Comparison of ENCODE assay signal across 9 mouse cellular contexts in genomic region chr5:150522867-150523234, GRCm38 (mm10). TPM values are rescaled to one million over a fixed set of nuclear protein-coding genes. Genes with fewer than 3 reads are reported as not detected.
DNase-seq lines count a peak whose midpoint lies in the region; ATAC-seq and TF ChIP-seq lines count a peak whose summit lies in the region.
"Had no signal": no experiment of that assay in that cellular context is flagged by ENCODE, and none has a peak within 500 bp of the region (broad histone marks: within the 10 kb centered on the region; RNA-seq: fewer than 3 reads in every experiment).

No protein-coding gene starts in this region.

- TF ChIP-seq CTCF in lung, embryonic 14.5 days (IDR thresholded peaks at IDR 0.05; ENCODE audit: low read depth): no peak
- TF ChIP-seq CTCF in olfactory bulb, adult 2 months (IDR thresholded peaks at IDR 0.05; ENCODE audit: insufficient read depth, low read depth, low read length): no peak

- 5% methylated on average over 11 of the region's 11 CpGs for WGBS in lung, embryonic 14.5 days
- WGBS in embryonic facial prominence, embryonic 13.5 days: 7% methylated on average over 11 of the region's 11 CpGs
- WGBS in limb, embryonic 11.5 days: 12% methylated on average over 11 of the region's 11 CpGs
- WGBS in olfactory bulb, adult 2 months: 3% methylated on average over 11 of the region's 11 CpGs

- peak overlapping the region; percentile 95 for H3K9ac ChIP-seq in lung, embryonic 14.5 days
- peak overlapping the region; percentile 92 for H3K9ac ChIP-seq in embryonic facial prominence, embryonic 13.5 days
- peak overlapping the region; percentile 85 for H3K9ac ChIP-seq in limb, embryonic 11.5 days (ENCODE audit: low read length)

- H3K9me3 ChIP-seq in lung, embryonic 14.5 days (ENCODE audit: low read depth, low read length): no peaks in the 10 kb centered on the region
- H3K9me3 ChIP-seq in embryonic facial prominence, embryonic 13.5 days: no peaks in the 10 kb centered on the region
- no peaks in the 10 kb centered on the region for H3K9me3 ChIP-seq in limb, embryonic 11.5 days (ENCODE audit: control insufficient read depth, low read length)

- H3K27ac ChIP-seq in lung, embryonic 14.5 days (ENCODE audit: low read depth): peak overlapping the region; percentile 85
- peak overlapping the region; percentile 77 for H3K27ac ChIP-seq in embryonic facial prominence, embryonic 13.5 days
- peak overlapping the region; percentile 68; the same call in 1 of the 2 replicates for H3K27ac ChIP-seq in limb, embryonic 11.5 days (replicated peaks; ENCODE audit: low read depth, low read length)
- no peak overlapping the region for H3K27ac ChIP-seq in olfactory bulb, adult 2 months (ENCODE audit: insufficient read depth, low read depth, low read length)

- H3K4me3 ChIP-seq in lung, embryonic 14.5 days (ENCODE audit: low read depth, low read length): peak overlapping the region; percentile 82
- H3K4me3 ChIP-seq in embryonic facial prominence, embryonic 13.5 days: peak overlapping the region; percentile 76
- peak overlapping the region; percentile 66 for H3K4me3 ChIP-seq in limb, embryonic 11.5 days (ENCODE audit: low read depth, low read length)
- peak overlapping the region; percentile 95 for H3K4me3 ChIP-seq in olfactory bulb, adult 2 months (ENCODE audit: insufficient read depth, low read depth, low read length)

- H3K4me2 ChIP-seq in lung, embryonic 14.5 days: peak overlapping the region; percentile 77
- peak overlapping the region; percentile 70 for H3K4me2 ChIP-seq in embryonic facial prominence, embryonic 13.5 days
- H3K4me2 ChIP-seq in limb, embryonic 11.5 days (ENCODE audit: low read depth, severe bottlenecking): peak overlapping the region; percentile 60

- ATAC-seq in lung, embryonic 14.5 days (ENCODE audit: insufficient read depth): no peak; the same call in 1 of the 2 replicates
- no peak for ATAC-seq in embryonic facial prominence, embryonic 13.5 days (ENCODE audit: insufficient number of reproducible peaks, insufficient read depth, low FRiP score, low TSS enrichment, low read depth)
- no peak; the same call in none of the 2 replicates for ATAC-seq in limb, embryonic 11.5 days (ENCODE audit: insufficient number of reproducible peaks, low FRiP score, low TSS enrichment, low read depth)

- DNase-seq in lung, embryonic 14.5 days: no peak
- DNase-seq in lung, postnatal 10 days: no peak
- DNase-seq in limb, embryonic 11.5 days (ENCODE audit: low spot score): no peak
- no peak for DNase-seq in adrenal gland, postnatal 4 days (ENCODE audit: low spot score in 2 of 2)
- no peak for DNase-seq in urinary bladder, adult 18-20 months (ENCODE audit: low spot score in 2 of 2)
- DNase-seq in urinary bladder, postnatal 4 days (ENCODE audit: low spot score in 2 of 2): no peak

- TF ChIP-seq POLR2A in olfactory bulb, adult 2 months (IDR thresholded peaks at IDR 0.05; ENCODE audit: insufficient read depth, low read depth, low read length): no peak

- H3K4me1 ChIP-seq in lung, embryonic 14.5 days (ENCODE audit: insufficient read depth): peaks cover 10% of the 10 kb centered on the region
- H3K4me1 ChIP-seq in embryonic facial prominence, embryonic 13.5 days: peaks cover 13% of the 10 kb centered on the region
- H3K4me1 ChIP-seq in limb, embryonic 11.5 days (ENCODE audit: control insufficient read depth, insufficient read depth, low read length): peaks cover 5% of the 10 kb centered on the region; the same call in 1 of the 2 replicates
- no peaks in the 10 kb centered on the region for H3K4me1 ChIP-seq in olfactory bulb, adult 2 months (ENCODE audit: control insufficient read depth, insufficient read depth, low read length)

- no peaks in the 10 kb centered on the region for H3K27me3 ChIP-seq in lung, embryonic 14.5 days (ENCODE audit: insufficient read depth, low read length)
- H3K27me3 ChIP-seq in embryonic facial prominence, embryonic 13.5 days: no peaks in the 10 kb centered on the region
- no peaks in the 10 kb centered on the region for H3K27me3 ChIP-seq in limb, embryonic 11.5 days (ENCODE audit: control insufficient read depth, insufficient read depth, low read length)

- H3K36me3 ChIP-seq in lung, embryonic 14.5 days (ENCODE audit: insufficient read depth): no peaks in the 10 kb centered on the region
- no peaks in the 10 kb centered on the region for H3K36me3 ChIP-seq in embryonic facial prominence, embryonic 13.5 days
- H3K36me3 ChIP-seq in limb, embryonic 11.5 days (ENCODE audit: control insufficient read depth, insufficient read depth, low read length): no peaks in the 10 kb centered on the region

RNA-seq across cellular contexts. Expression of gene Brca2, which starts 0.4 kb away (rescaled TPM):
- polyA plus RNA-seq in lung, embryonic 14.5 days (2014; fragmentation: Nextera tagmentation; extraction: Ambion mirVana): 32.0 and 34.1 TPM in 2 replicates
- 23.2 and 29.3 TPM in 2 replicates for polyA plus RNA-seq in embryonic facial prominence, embryonic 13.5 days (2015; fragmentation: Nextera tagmentation; extraction: Ambion mirVana)
- polyA plus RNA-seq in limb, embryonic 11.5 days (2014; fragmentation: Nextera tagmentation; extraction: Ambion mirVana): 32.9 and 38.2 TPM in 2 replicates
- not detected in 2 replicates for polyA plus RNA-seq in olfactory bulb, adult 2 months (2012; ENCODE audit: insufficient read depth, insufficient read length, low replicate concordance, missing spikeins)
- total RNA-seq in adrenal gland, postnatal 4 days (2021): 10 to 100 TPM; 25.3 to 27.3 TPM

RNA-seq across cellular contexts. Expression of gene Zar1l, which starts 4.9 kb away (rescaled TPM):
- polyA plus RNA-seq in lung, embryonic 14.5 days (2014; fragmentation: Nextera tagmentation; extraction: Ambion mirVana): not detected in 2 replicates
- polyA plus RNA-seq in embryonic facial prominence, embryonic 13.5 days (2015; fragmentation: Nextera tagmentation; extraction: Ambion mirVana): not detected in 2 replicates
- not detected in 2 replicates for polyA plus RNA-seq in limb, embryonic 11.5 days (2014; fragmentation: Nextera tagmentation; extraction: Ambion mirVana)
- not detected in 2 replicates for polyA plus RNA-seq in olfactory bulb, adult 2 months (2012; ENCODE audit: insufficient read depth, insufficient read length, low replicate concordance, missing spikeins)
- not detected for total RNA-seq in adrenal gland, postnatal 4 days (2021)
- polyA plus RNA-seq: brain, embryonic 14.5 days had no signal
